ENCODE assay signal across 9 mouse cellular contexts in genomic region chr11:114880589-114880988, GRCm38 (mm10). TPM values are rescaled to one million over a fixed set of nuclear protein-coding genes. Genes with fewer than 3 reads are reported as not detected.
DNase-seq lines count a peak whose midpoint lies in the region; ATAC-seq and TF ChIP-seq lines count a peak whose summit lies in the region.
"Had no signal": no experiment of that assay in that cellular context is flagged by ENCODE, and none has a peak within 500 bp of the region (broad histone marks: within the 10 kb centered on the region; RNA-seq: fewer than 3 reads in every experiment).

No protein-coding gene starts in this region.

- no peak overlapping the region for H3K4me2 ChIP-seq in liver, embryonic 11.5 days
- H3K4me2 ChIP-seq: lung, embryonic 15.5 days had no signal

- no peaks in the 10 kb centered on the region for H3K9me3 ChIP-seq in liver, embryonic 11.5 days (ENCODE audit: control insufficient read depth, low read length)
- H3K9me3 ChIP-seq: lung, embryonic 15.5 days had no signal

- no peak for TF ChIP-seq POLR2A in bone marrow macrophage, adult 2 months (IDR thresholded peaks at IDR 0.05; ENCODE audit: borderline replicate concordance, low read depth, low read length)
- no peak for TF ChIP-seq POLR2A in small intestine, adult 2 months (IDR thresholded peaks at IDR 0.05; ENCODE audit: low read depth, low read length)

- H3K36me3 ChIP-seq in liver, embryonic 11.5 days (ENCODE audit: control insufficient read depth, insufficient read depth, low read length) = no peaks in the 10 kb centered on the region
- H3K36me3 ChIP-seq in small intestine, adult 2 months (ENCODE audit: control insufficient read depth, insufficient read depth, low read length) = no peaks in the 10 kb centered on the region
- H3K36me3 ChIP-seq: lung, embryonic 15.5 days had no signal

- H3K27ac ChIP-seq in liver, embryonic 11.5 days (ENCODE audit: low read depth, low read length) = no peak overlapping the region
- peak overlapping the region; percentile 82 for H3K27ac ChIP-seq in bone marrow macrophage, adult 2 months (ENCODE audit: insufficient read depth, low read depth, low read length)
- H3K27ac ChIP-seq in small intestine, adult 2 months (ENCODE audit: insufficient read depth, low read depth, low read length) = no peak overlapping the region
- H3K27ac ChIP-seq: lung, embryonic 15.5 days had no signal

- H3K27me3 ChIP-seq in liver, embryonic 11.5 days (replicated peaks; ENCODE audit: control insufficient read depth, insufficient read depth, low read length) = no peaks in the 10 kb centered on the region
- no peaks in the 10 kb centered on the region; the same call in 1 of the 2 replicates for H3K27me3 ChIP-seq in small intestine, adult 2 months (ENCODE audit: control insufficient read depth, insufficient read depth, low read length)
- H3K27me3 ChIP-seq: lung, embryonic 15.5 days had no signal

- ATAC-seq in liver, embryonic 11.5 days (replicated peaks; ENCODE audit: low FRiP score) = no peak

- peak; percentile 94 for TF ChIP-seq CTCF in bone marrow macrophage, adult 2 months (IDR thresholded peaks at IDR 0.05; ENCODE audit: low read depth, low read length)
- peak; percentile 68; the same call in 1 of the 2 replicates for TF ChIP-seq CTCF in small intestine, adult 2 months (IDR thresholded peaks at IDR 0.05; ENCODE audit: extremely low read depth, insufficient read length, insufficient replicate concordance, low read depth, low read length)

- peak; percentile 59 for DNase-seq in cerebellum, adult 18-20 months
- DNase-seq in cerebellum, adult 8-10 months = no peak
- peak; percentile 36 for DNase-seq in liver
- DNase-seq in liver, embryonic 11.5 days (ENCODE audit: low spot score) = no peak
- DNase-seq in layer of hippocampus, adult 9-11 months = peak; percentile 21
- DNase-seq in ovary, postnatal 14 days (ENCODE audit: low spot score) = no peak

- no peak overlapping the region for H3K9ac ChIP-seq in liver, embryonic 11.5 days (ENCODE audit: low read depth, low read length)
- H3K9ac ChIP-seq: lung, embryonic 15.5 days had no signal

- peaks cover 9% of the 10 kb centered on the region for H3K4me1 ChIP-seq in liver, embryonic 11.5 days (replicated peaks; ENCODE audit: control insufficient read depth, insufficient read depth, low read length)
- peaks cover 79% of the 10 kb centered on the region for H3K4me1 ChIP-seq in bone marrow macrophage, adult 2 months (ENCODE audit: control insufficient read depth, insufficient read depth, low read length)
- H3K4me1 ChIP-seq in small intestine, adult 2 months (ENCODE audit: control insufficient read depth, insufficient read depth, insufficient read length, low read length) = peaks cover 7% of the 10 kb centered on the region; the same call in 1 of the 2 replicates

- 0% methylated on average over 1 of the region's 1 CpGs for WGBS in liver, embryonic 11.5 days
- WGBS in small intestine, adult 2 months = 0% methylated on average over 1 of the region's 1 CpGs

- H3K4me3 ChIP-seq in liver, embryonic 11.5 days (ENCODE audit: low read depth, low read length) = no peak overlapping the region
- no peak overlapping the region for H3K4me3 ChIP-seq in bone marrow macrophage, adult 2 months (ENCODE audit: insufficient read depth, low read length)
- no peak overlapping the region for H3K4me3 ChIP-seq in small intestine, adult 2 months (ENCODE audit: low read depth, low read length)
- H3K4me3 ChIP-seq: lung, embryonic 15.5 days had no signal

RNA-seq across cellular contexts. Expression of gene Cd300a, which starts 9.3 kb away (rescaled TPM):
- polyA plus RNA-seq in liver, embryonic 11.5 days (2014; fragmentation: Nextera tagmentation; extraction: Ambion mirVana) = 4.1 and 5.4 TPM in 2 replicates
- polyA plus RNA-seq in bone marrow macrophage, adult 2 months (2012; ENCODE audit: insufficient read depth, insufficient read length, missing spikeins) = 202 and 239 TPM in 2 replicates
- polyA plus RNA-seq in small intestine, adult 2 months (2012; rRNA removed) = 0.76 and 0.91 TPM in 2 replicates

RNA-seq across cellular contexts. Expression of gene Gprc5c, which starts 29.6 kb away (rescaled TPM):
- 20.2 and 21.6 TPM in 2 replicates for polyA plus RNA-seq in liver, embryonic 11.5 days (2014; fragmentation: Nextera tagmentation; extraction: Ambion mirVana)
- polyA plus RNA-seq in bone marrow macrophage, adult 2 months (2012; ENCODE audit: insufficient read depth, insufficient read length, missing spikeins) = 35.4 and 38.0 TPM in 2 replicates
- polyA plus RNA-seq in small intestine, adult 2 months (2012; rRNA removed) = 4.4 TPM in 2 replicates

RNA-seq across cellular contexts. Expression of gene Cd300lb, which starts 53.6 kb away (rescaled TPM):
- 0.49 and 0.55 TPM in 2 replicates for polyA plus RNA-seq in liver, embryonic 11.5 days (2014; fragmentation: Nextera tagmentation; extraction: Ambion mirVana)
- 194 and 220 TPM in 2 replicates for polyA plus RNA-seq in bone marrow macrophage, adult 2 months (2012; ENCODE audit: insufficient read depth, insufficient read length, missing spikeins)
- polyA plus RNA-seq in small intestine, adult 2 months (2012; rRNA removed) = 0.46 and 0.77 TPM in 2 replicates

Comparison
In these comparisons a context has a peak if more than half of its experiments do, and no peak if none do; other contexts are left out.
1. DNase-seq: peak in cerebellum, adult 18-20 months (2 of 2), liver (single experiment) and layer of hippocampus, adult 9-11 months (single experiment); none in cerebellum, adult 8-10 months (single experiment), liver, embryonic 11.5 days (single experiment) and ovary, postnatal 14 days (single experiment).
2. RNA of gene Cd300a, which starts 9.3 kb away (polyA plus RNA-seq): 202 to 239 TPM in bone marrow macrophage, adult 2 months; 4.1 to 5.4 TPM in liver, embryonic 11.5 days and 0.76 to 0.91 TPM in small intestine, adult 2 months; every median in the first group is over 10 times any median in the second.
3. RNA of gene Cd300lb, which starts 53.6 kb away (polyA plus RNA-seq): 194 to 220 TPM in bone marrow macrophage, adult 2 months; 0.49 to 0.55 TPM in liver, embryonic 11.5 days and 0.46 to 0.77 TPM in small intestine, adult 2 months; every median in the first group is over 100 times any median in the second.